Mouse (Mus musculus): Measurements from ENCODE around the gene Tmem156. TPM values are rescaled to one million over a fixed set of nuclear protein-coding genes. Genes with fewer than 3 reads are reported as not detected.

The Tmem156 gene
- total RNA-seq (2023) = 10 to 100 TPM; 22.8 to 32.9 TPM

GRCm38 (mm10) chr5:65091921-65092320 is at the start of gene Tmem156:
Gene Tmem156, minus strand, starts transcription at chr5:65092132.

GRCm38 (mm10) chr5:65106876-65107772 is 15.2 kb upstream of the Tmem156 start, which contains the start of gene Klhl5:
Gene Klhl5, plus strand, starts transcription at chr5:65107539.

Other genes with a start within 250 kb of the Tmem156 start
- gene Tlr1, start 158.6 kb downstream of the Tmem156 start, total RNA-seq (2023) = 100 to 1,000 TPM; 120 to 137 TPM
- gene Tlr6, start 132.0 kb downstream of the Tmem156 start, total RNA-seq (2023) = 10 to 100 TPM; 22.8 to 25.7 TPM
- 1 to 10 TPM; 4.3 to 4.6 TPM for gene Fam114a1, start 122.1 kb downstream of the Tmem156 start, total RNA-seq (2023)
- 10 to 100 TPM; 19.9 to 24.3 TPM for gene Klhl5, start 15.4 kb upstream of the Tmem156 start, total RNA-seq (2023)
- gene Wdr19, start 107.6 kb upstream of the Tmem156 start, total RNA-seq (2023) = 1 to 10 TPM; 1.4 to 2.2 TPM
- gene Rfc1, start 243.5 kb upstream of the Tmem156 start, total RNA-seq (2023) = 100 to 1,000 TPM in 1 of 2 experiments, 10 to 100 TPM in 1; 92.0 to 113 TPM